Mouse (Mus musculus) neural tube, embryonic 10.5 days (tissue): ENCODE results near the gene Cntnap4.

Experiments used
- DNase-seq: peaks from one replicate; pipeline ENCODE4 v3.0.0-alpha.2; 2017; ENCODE audit warnings: low spot score; ENCODE audit errors: extremely low spot score

Gene Cntnap4

GRCm38 (mm10) chr8:112569471-112570141, at the start of gene Cntnap4:
Gene Cntnap4 (plus strand): TSS chr8:112570043.
- peak; percentile 49 for DNase-seq

GRCm38 (mm10) chr8:112557376-112557775, 12.5 kb upstream of the Cntnap4 start:
- no peak for DNase-seq

GRCm38 (mm10) chr8:112570541-112570940, 698 bp downstream of the Cntnap4 start:
- no peak for DNase-seq

GRCm38 (mm10) chr8:112571337-112571904, 1.6 kb downstream of the Cntnap4 start:
- peak; percentile 31 for DNase-seq

- no peak for DNase-seq
These were observed 11.6 kb downstream of the Cntnap4 start for GRCm38 (mm10) chr8:112581473-112581872.

- DNase-seq, result no peak
These were observed 13.6 kb downstream of the Cntnap4 start for GRCm38 (mm10) chr8:112583440-112583839.

- DNase-seq, result no peak
These were observed 18.7 kb downstream of the Cntnap4 start for GRCm38 (mm10) chr8:112588357-112589051.

GRCm38 (mm10) chr8:112589052-112589389, 19.2 kb downstream of the Cntnap4 start:
- DNase-seq, result no peak

- DNase-seq, result no peak
These were observed 26.4 kb downstream of the Cntnap4 start for GRCm38 (mm10) chr8:112596023-112596776.

GRCm38 (mm10) chr8:112599975-112600374, 30.1 kb downstream of the Cntnap4 start:
- no peak for DNase-seq

- DNase-seq, result no peak
These were observed 31.3 kb downstream of the Cntnap4 start for GRCm38 (mm10) chr8:112601150-112601549.

GRCm38 (mm10) chr8:112610121-112610520, 40.3 kb downstream of the Cntnap4 start:
- DNase-seq, result no peak

- no peak for DNase-seq
These were observed 58.9 kb downstream of the Cntnap4 start for GRCm38 (mm10) chr8:112628791-112629190.

- no peak for DNase-seq
These were observed 82.8 kb downstream of the Cntnap4 start for GRCm38 (mm10) chr8:112652657-112653056.

GRCm38 (mm10) chr8:112653276-112653675, 83.4 kb downstream of the Cntnap4 start:
- no peak for DNase-seq

- no peak for DNase-seq
These were observed 84.2 kb downstream of the Cntnap4 start for GRCm38 (mm10) chr8:112653994-112654393.

- DNase-seq, result no peak
These were observed 94.2 kb downstream of the Cntnap4 start for GRCm38 (mm10) chr8:112664067-112664466.

- DNase-seq, result no peak
These were observed 104.8 kb downstream of the Cntnap4 start for GRCm38 (mm10) chr8:112674671-112675070.

- DNase-seq, result no peak
These were observed 111.9 kb downstream of the Cntnap4 start for GRCm38 (mm10) chr8:112681757-112682156.

GRCm38 (mm10) chr8:112695708-112696107, 125.9 kb downstream of the Cntnap4 start:
- no peak for DNase-seq

GRCm38 (mm10) chr8:112698141-112698540, 128.3 kb downstream of the Cntnap4 start:
- no peak for DNase-seq

- no peak for DNase-seq
These were observed 147.1 kb downstream of the Cntnap4 start for GRCm38 (mm10) chr8:112716982-112717381.
